Mouse (Mus musculus): Measurements from ENCODE around the gene Spesp1.

Gene Spesp1

GRCm38 (mm10) chr9:62246380-62246942 lies 35.5 kb downstream of the Spesp1 start:
- in situ Hi-C loops (cut with MboI), result loop anchor here (10.0 to 25.0 kb wide), 2 partner anchors 209 to 282 kb away; partner anchors contain the start of gene Paqr5

- in situ Hi-C loops (cut with MboI), result loop anchor here (10.0 to 25.0 kb wide), 2 partner anchors 208 to 281 kb away; partner anchors contain the start of gene Paqr5
Observed at GRCm38 (mm10) chr9:62245612-62246379, 36.2 kb downstream of the Spesp1 start.

GRCm38 (mm10) chr9:62244612-62245010 lies 37.4 kb downstream of the Spesp1 start:
- in situ Hi-C loops (cut with MboI), result loop anchor here (10.0 to 25.0 kb wide), 2 partner anchors 207 to 280 kb away; partner anchors contain the start of gene Paqr5

GRCm38 (mm10) chr9:62243991-62244611 lies 37.9 kb downstream of the Spesp1 start:
- in situ Hi-C loops (cut with MboI), result loop anchor here (10.0 to 25.0 kb wide), 2 partner anchors 207 to 279 kb away; partner anchors contain the start of gene Paqr5

- in situ Hi-C loops (cut with MboI), result loop anchor here (10.0 to 25.0 kb wide), 2 partner anchors 203 to 275 kb away; partner anchors contain the start of gene Paqr5
Observed at GRCm38 (mm10) chr9:62240036-62240435, 42.0 kb downstream of the Spesp1 start.

GRCm38 (mm10) chr9:62237381-62237980 lies 44.5 kb downstream of the Spesp1 start:
- in situ Hi-C loops (cut with MboI), result loop anchor here (25.0 kb wide), 1 partner anchor 200 kb away; the partner anchor contains the start of gene Paqr5

- in situ Hi-C loops (cut with MboI), result loop anchor here (25.0 kb wide), 1 partner anchor 198 kb away; the partner anchor contains the start of gene Paqr5
Observed at GRCm38 (mm10) chr9:62235501-62235900, 46.5 kb downstream of the Spesp1 start.

GRCm38 (mm10) chr9:62232649-62233048 lies 49.4 kb downstream of the Spesp1 start:
- in situ Hi-C loops (cut with MboI), result loop anchor here (25.0 kb wide), 1 partner anchor 195 kb away; the partner anchor contains the start of gene Paqr5

- in situ Hi-C loops (cut with MboI), result loop anchor here (25.0 kb wide), 1 partner anchor 194 kb away; the partner anchor contains the start of gene Paqr5
Observed at GRCm38 (mm10) chr9:62231046-62231445, 51.0 kb downstream of the Spesp1 start.

- in situ Hi-C loops (cut with MboI), result loop anchor here (25.0 kb wide), 1 partner anchor 193 kb away; the partner anchor contains the start of gene Paqr5
Observed at GRCm38 (mm10) chr9:62229985-62230384, 52.0 kb downstream of the Spesp1 start.

- in situ Hi-C loops (cut with MboI), result no loop called here
Observed at GRCm38 (mm10) chr9:62222481-62222880, 59.5 kb downstream of the Spesp1 start.

- in situ Hi-C loops (cut with MboI), result no loop called here
Observed at GRCm38 (mm10) chr9:62222029-62222428, 60.0 kb downstream of the Spesp1 start.
